Mouse (Mus musculus) brain, adult 2 months (tissue): ENCODE measurements at regions not wholly inside any gene's neighbourhood (a gene's known extent, or its start where the extent isn't known, plus 50 kb on each side); places are given as distances from the start of the nearest gene placed in this dataset.

Experiments
- DNase-seq: peaks from one replicate; pipeline ENCODE4 v3.0.0; 2011; ENCODE audit warnings: low read depth, low spot score

DNA sequence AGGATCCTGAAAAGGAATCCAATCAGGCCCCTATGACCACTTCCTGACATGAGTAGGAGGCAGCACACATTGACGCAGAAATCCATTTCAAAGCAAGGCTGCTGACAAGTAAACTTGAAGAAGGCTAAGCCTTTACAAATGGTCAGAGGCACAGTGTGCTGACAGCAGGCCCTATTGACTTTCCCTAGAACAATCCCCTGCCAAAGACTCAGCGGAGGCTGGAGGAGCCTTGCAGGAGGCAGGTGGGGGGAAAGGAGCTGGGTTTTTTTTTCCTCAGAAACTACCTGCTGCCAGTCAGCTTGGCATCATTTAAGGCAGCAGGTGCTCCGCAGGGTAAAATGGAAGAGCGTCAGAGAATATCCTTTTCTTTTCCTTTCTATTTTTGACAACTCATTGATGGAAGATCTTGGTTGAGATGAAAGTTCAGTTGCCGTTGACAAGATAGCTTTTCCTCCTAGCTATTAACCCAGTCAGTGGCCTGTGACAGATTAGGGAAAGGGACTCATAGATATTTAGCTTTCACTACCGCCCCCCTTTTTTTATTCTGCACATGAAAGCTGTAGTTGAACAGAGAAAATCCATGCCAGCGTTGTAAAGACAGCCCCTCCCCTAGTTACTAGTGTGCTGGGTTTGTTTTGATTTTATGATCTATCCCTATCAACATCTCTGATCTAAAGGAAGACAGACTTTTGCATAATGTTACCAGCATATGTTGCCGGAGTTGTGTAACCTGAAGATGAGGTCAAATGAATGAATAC, 210.6 kb downstream of the Csnka2ip start:
- DNase-seq = peak; percentile 86

DNA sequence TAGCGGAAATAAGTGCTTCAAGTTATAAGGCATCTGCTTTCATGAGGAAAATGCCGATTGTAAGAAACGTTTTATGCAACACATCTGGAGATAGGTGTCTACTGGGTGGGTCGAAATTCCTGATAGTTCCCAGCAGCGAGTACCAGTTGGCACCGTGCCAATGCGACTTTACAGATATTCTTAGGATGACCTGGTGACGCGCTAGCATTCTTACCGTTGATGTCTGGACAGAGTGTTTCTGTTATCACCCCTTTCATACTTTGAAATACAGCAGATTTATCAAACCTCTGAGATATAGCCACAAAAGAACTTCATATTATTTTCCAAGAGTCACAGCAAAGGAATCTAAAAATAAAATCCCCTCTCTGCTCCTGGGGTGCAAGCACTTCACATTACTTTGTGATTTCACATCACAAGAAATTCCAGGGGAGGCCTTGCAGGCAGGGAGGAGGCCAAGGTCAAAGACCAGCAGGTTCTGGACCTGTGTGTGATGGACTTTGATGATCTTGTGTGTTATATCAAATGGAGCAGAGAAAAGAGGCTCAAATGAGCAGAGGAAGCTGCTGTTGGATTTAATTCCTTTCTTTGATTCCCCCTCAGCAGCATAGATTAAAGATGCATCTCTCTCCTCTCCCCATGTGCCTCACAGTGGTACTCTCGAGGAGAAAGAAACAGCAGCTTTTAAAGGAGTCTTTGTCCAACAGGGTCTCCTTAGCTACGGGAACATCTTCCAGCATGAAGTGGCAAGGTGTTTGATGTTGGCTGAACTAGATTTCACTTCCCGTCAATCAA, 233.4 kb downstream of the Csnka2ip start:
- peak; percentile 15 for DNase-seq

GRCm38 (mm10) chr16:64347940-64348339, 254.3 kb downstream of the Csnka2ip start:
- no peak for DNase-seq

DNA sequence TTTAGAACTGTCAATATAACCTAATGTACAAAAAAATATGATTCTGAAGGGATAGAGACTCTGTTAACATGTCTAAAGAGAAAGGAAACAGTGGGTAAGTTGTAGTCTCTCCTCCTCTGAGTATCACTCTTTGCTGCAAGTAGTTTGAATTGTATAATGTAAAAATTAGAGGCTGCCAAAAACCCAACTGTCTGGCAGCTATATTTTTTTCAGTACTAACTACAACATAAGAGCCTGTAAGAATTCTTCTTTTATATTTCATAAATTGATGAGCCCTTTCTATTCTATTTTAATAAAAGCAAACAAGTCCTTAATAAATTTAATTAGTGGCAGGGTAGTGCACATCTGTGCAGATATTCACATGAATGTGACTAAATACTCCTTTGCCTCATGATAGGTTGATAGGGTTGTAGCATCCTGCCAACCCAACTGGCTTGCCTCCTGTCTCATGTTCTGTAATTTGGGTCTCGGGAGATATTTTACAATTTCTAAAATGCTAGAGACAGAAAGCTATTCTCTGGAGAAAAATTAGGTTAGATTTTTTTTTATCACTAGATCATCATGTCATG, 269.2 kb downstream of the Csnka2ip start:
- DNase-seq = peak; percentile 56

DNA sequence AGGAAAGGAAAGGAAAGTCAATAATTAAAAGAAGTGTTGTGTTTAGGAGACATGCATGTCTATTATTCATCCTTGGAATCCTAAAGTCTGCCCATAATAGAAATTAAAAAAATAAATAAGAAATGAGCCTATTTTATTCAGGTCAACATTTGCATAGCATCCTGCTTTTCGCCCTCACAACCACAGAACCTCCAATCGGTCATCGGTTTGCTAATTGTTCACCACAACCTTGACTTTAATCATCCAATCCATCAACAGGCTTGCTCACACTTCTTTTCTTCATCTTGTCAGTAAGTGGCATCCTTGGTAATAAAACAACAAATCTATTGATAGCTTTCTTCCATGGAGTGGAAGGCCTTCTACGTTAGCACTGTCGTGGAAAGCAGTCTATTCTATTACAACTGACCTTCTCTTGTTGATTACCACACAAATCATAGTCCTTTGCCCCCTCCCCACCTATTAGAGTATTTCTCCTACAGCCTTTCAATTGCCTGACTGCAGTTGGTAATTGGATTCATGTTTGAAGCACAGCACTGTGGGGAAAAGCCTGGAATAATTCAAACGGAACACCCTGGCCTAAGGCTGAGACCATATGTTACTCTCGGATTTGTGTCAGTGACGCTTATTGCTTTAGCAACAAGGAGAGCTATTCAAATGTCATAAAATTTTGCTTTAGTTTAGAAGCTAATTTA, 269.9 kb downstream of the Csnka2ip start:
- DNase-seq = peak; percentile 90

- DNase-seq = peak; percentile 72
Measured at GRCm38 (mm10) chr16:64329264-64330060, 272.7 kb downstream of the Csnka2ip start.

DNA sequence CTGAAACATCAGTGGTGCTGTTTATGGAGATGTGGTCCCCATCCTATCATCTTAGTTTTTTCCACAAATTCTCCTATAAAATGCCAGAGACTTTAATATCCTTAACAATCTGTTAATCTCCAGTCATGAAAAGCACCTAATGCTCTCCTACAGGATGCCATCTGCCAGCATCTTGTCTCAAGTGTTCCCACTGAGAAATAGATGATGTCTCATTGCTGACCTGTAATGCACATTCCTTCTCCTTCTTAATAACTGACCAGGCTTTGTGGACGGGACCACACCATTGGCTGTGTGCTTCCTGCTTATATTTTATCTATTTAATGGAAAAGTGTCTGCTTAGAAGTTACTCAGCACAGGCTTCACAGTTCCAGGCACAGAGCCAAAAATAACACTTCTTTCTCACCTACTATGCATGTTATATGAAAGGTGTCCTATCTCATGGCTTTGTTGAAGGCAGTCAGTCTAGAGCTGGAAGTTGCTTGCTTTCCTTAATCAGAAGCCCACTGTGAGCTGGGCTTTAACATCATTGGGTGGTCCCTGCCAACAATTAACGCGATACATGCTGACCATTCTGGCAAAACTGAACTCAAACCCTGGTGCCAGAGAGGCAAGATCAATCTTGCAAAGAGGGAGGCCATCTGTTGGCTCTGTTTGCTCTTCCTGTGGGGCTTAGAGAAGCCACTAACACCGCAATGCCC, 283.3 kb downstream of the Csnka2ip start:
- peak; percentile 94 for DNase-seq

DNA sequence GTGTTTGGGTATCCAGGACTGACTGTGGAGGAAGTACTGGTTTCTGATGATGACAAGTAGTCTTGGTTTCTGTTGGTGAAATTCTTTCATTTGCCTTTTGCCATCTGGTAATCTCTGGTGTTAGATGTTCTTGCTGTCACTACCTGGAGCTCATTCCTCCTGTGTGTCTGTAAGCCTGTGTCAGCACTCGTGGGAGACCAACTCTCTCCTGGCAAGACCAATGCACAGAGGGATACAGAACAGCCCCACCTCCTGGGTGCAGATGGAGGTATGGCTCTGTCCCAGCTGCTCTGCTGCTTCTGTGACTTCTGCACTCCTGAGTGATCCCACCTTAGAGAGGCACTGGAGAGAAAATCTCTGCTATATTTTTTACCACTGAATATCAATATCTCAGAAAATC, 285.4 kb downstream of the Csnka2ip start:
- DNase-seq = peak; percentile 68

DNA sequence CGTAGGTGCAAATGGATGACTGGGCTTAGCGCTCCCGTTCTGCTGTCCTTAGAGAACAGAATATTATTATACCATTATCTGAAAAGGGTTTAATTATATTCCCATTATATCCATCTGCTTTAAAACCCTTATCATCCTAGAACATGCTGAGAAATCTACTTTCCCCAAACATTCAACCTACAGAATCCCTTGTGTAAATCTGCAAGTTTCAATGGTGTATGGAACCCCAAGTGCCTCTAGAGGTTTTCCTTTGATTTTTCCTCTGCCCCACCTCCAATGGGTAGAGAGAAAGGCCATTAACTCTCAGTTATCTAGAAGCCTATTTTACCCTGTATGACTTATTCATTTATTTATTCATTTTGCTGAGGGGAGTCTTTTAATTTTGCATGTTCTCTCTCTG, 308.7 kb downstream of the Csnka2ip start:
- no peak for DNase-seq

GRCm38 (mm10) chr16:64285306-64285705, 316.9 kb downstream of the Csnka2ip start:
- no peak for DNase-seq

DNA sequence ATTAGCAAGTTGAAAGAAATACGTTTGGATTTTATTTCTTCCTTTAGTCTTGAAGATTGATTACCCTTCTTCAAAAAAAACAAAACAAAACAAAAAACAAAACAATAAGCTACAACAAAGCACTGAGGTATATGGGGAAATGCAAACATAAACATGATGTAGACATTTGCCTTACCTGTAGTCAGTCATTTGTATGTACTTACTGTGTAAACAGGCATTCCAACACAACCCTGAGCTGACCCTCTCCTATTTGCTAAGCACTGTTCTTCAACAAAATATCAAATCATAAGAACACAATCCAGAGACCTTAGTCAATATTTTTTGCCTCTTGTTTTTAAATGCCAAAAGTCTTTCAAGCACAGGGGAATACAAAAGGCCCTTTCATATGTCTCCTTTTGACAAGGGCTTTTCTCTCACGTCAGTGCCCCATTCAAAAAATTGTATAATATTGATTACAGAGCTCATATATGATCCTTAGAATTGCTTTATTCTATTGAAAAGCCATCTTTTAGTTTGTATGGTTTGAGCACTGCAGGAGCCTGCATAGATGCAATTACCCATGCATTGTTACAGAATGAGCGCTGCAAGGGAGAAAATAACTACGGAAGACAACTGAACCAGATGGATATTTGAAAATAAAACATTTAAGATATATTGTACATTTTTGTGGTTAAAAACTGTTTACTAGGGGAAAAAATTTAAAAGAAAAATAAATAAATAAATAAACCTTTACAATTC, 326.2 kb downstream of the Csnka2ip start:
- DNase-seq = no peak

- DNase-seq = peak; percentile 2
Measured at GRCm38 (mm10) chr16:64275420-64275819, 326.8 kb downstream of the Csnka2ip start.

GRCm38 (mm10) chr16:64264960-64265736, 337.1 kb downstream of the Csnka2ip start:
- peak; percentile 49 for DNase-seq

DNA sequence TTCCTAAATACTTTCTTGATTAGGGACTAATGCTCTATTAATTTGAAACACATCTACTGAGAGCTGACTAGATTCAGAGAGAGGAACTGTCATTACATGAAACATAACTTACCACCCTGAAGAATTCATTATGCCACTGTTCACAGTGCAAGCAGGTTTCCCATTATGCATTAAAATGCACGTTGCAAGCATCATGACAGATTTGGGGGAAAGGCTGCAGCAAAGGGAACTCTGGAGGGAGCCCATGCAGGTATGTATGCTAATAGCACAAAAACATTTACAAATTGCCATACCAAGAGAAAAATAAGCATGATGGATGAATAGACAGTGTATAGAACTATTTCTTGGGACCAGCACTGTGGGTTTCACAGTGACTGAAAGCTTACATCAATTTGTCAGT, 351.1 kb downstream of the Csnka2ip start:
- no peak for DNase-seq

DNA sequence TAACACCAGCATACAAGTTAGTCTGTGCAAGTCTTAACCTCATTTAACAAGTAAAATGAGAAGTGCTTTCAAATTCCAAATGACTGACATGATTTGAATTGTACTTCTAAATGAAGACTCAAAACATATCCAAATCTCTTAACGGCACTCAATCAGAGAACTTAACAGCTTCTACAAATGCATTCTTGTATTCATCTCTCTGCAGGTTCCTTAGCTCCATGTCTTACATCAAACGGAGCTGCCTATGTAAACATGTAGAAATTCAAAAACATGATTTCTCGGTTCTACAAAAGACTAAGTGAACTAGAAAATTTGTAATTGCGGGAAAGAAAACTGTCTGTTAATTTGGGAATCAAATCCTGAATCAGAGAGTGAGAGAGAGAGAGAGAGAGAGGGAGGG, 353.5 kb downstream of the Csnka2ip start:
- no peak for DNase-seq

DNA sequence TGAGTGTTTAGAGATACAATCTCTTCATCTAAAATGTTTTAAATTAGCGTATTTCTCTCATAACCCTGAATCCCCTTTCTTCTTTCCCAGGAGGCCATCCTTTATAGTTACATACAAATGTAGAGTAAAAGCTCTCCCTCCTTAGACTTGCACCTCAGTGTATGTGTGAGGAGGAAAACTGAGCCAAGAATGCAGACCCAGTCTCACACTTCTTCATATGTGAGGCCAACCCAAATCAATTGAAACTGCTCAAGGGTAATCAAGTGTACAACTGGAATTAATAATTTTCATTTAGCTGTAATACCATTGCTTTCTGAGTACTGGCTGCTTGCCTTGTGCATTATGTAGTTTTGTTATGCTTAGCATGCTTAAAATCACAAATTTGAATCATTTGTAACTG, 356.3 kb downstream of the Csnka2ip start:
- no peak for DNase-seq

- no peak for DNase-seq
Measured at GRCm38 (mm10) chr16:64224336-64224735, 360.4 kb upstream of the Epha3 start.

DNA sequence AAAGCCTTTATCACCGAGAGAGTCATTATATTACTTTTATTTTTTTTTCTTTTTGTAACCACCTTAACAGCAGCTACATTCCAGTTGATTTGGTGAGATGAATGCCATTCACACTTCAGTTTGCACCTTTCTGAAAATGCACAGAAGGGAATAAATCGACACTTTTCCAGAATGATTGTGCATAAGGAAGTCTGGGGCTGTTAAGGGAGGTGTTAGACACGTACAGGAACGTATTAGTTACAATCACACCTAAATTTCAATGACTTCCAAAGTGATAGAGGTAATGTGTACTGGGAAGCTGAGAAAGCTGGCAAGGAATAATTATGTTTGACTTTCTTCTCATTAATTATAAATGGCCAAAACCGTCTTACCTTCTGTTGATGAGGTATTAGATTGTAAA, 352.7 kb upstream of the Epha3 start:
- DNase-seq = peak; percentile 4

GRCm38 (mm10) chr16:64211895-64212294, 347.9 kb upstream of the Epha3 start:
- no peak for DNase-seq
